Mouse (Mus musculus) thymus, postnatal 25 days (tissue): ENCODE results near the gene Rgmb.

ENCODE experiments used
- DNase-seq: peaks from one replicate; pipeline ENCODE4 v3.0.0; 2022

Gene Rgmb

GRCm38 (mm10) chr17:15774565-15775215, 56.1 kb downstream of the Rgmb start:
- no peak for DNase-seq

- no peak for DNase-seq
These were observed 56.9 kb downstream of the Rgmb start for GRCm38 (mm10) chr17:15773956-15774355.

- no peak for DNase-seq
These were observed 61.6 kb downstream of the Rgmb start for GRCm38 (mm10) chr17:15769081-15769724.

- no peak for DNase-seq
These were observed 69.6 kb downstream of the Rgmb start for GRCm38 (mm10) chr17:15761191-15761590.
